Mouse (Mus musculus) lung, adult 2 months (tissue): ENCODE results near the gene Olfr638.

Source experiments
- CTCF ChIP-seq: fragments of 200-500 bp; IDR thresholded peaks from 2 replicates; pipeline ENCODE4 v1.5.1; 2011; ENCODE audit warnings: mild to moderate bottlenecking, low read length, control low read depth; ENCODE audit not compliant: insufficient read depth
- POLR2A ChIP-seq: fragments of 200-500 bp; IDR thresholded peaks from 2 replicates; pipeline ENCODE4 v1.6.1; 2011; ENCODE audit warnings: low read depth, mild to moderate bottlenecking, control low read depth, low read length, borderline replicate concordance; ENCODE audit errors: extremely low read depth

- TF ChIP-seq POLR2A (no peak), CTCF (no peak)
Observed at GRCm38 (mm10) chr7:104021651-104022050, 23.1 kb downstream of the Olfr638 start.
